Mouse (Mus musculus): ENCODE measurements around the gene 2310033P09Rik. TPM values are rescaled to one million over a fixed set of nuclear protein-coding genes. Genes with fewer than 3 reads are reported as not detected.
"Not testable (repeated sequence)": the region's sequence is repeated elsewhere in the genome, so short reads cannot be mapped to it uniquely, and the experiment has no call there.

Gene 2310033P09Rik
- polyA plus RNA-seq, 2 experiments: 16.2 to 23.6 TPM

GRCm38 (mm10) chr11:59209580-59209979, 1.5 kb downstream of the 2310033P09Rik start:
- peaks cover 6 to 16% of the 10 kb centered on the region in 2 experiments for H3K4me1 ChIP-seq (replicated peaks; ENCODE audit: control insufficient read depth in 2 of 2, insufficient read depth in 2 of 2, low read length in 1 of 2)
- no peaks in the 10 kb centered on the region for H3K9me3 ChIP-seq (ENCODE audit: control insufficient read depth, low read length)
- no peak overlapping the region for H3K27ac ChIP-seq
- DNase-seq (ENCODE audit: low read depth in 3 of 3, low spot score in 3 of 3) (no peak), ATAC-seq (ENCODE audit: insufficient read depth) (no peak)
- H3K36me3 ChIP-seq (replicated peaks; ENCODE audit: control insufficient read depth, insufficient read depth, low read depth): peaks cover 51% of the 10 kb centered on the region
- H3K4me3 ChIP-seq (ENCODE audit: insufficient read depth in 1 of 2, low read depth in 2 of 2, low read length in 2 of 2): no peak overlapping the region; a peak in 2 of 4 replicates
- WGBS (ENCODE audit: insufficient replicate concordance): 75% methylated on average over 5 of the region's 5 CpGs
- H3K9ac ChIP-seq (replicated peaks): no peak overlapping the region
- no peak for TF ChIP-seq EP300 (IDR thresholded peaks at IDR 0.05; ENCODE audit: low read depth)
- TF ChIP-seq CTCF (IDR thresholded peaks at IDR 0.05; ENCODE audit: low read depth): no peak
- no peaks in the 10 kb centered on the region for H3K27me3 ChIP-seq (ENCODE audit: control insufficient read depth, insufficient read depth, low read length)
- peak overlapping the region; percentile 96 for H3K4me2 ChIP-seq (ENCODE audit: low read depth)

GRCm38 (mm10) chr11:59210020-59210419, 1.9 kb downstream of the 2310033P09Rik start:
- H3K36me3 ChIP-seq (replicated peaks; ENCODE audit: control insufficient read depth, insufficient read depth, low read depth): peaks cover 53% of the 10 kb centered on the region
- peaks cover 6 to 16% of the 10 kb centered on the region in 2 experiments for H3K4me1 ChIP-seq (replicated peaks; ENCODE audit: control insufficient read depth in 2 of 2, insufficient read depth in 2 of 2, low read length in 1 of 2)
- WGBS (ENCODE audit: insufficient replicate concordance): 79% methylated on average over 4 of the region's 4 CpGs
- no peak for TF ChIP-seq EP300 (IDR thresholded peaks at IDR 0.05; ENCODE audit: low read depth)
- TF ChIP-seq CTCF (IDR thresholded peaks at IDR 0.05; ENCODE audit: low read depth): no peak
- H3K9ac ChIP-seq (replicated peaks): no peak overlapping the region
- DNase-seq (ENCODE audit: low read depth in 3 of 3, low spot score in 3 of 3) (no peak), ATAC-seq (ENCODE audit: insufficient read depth) (no peak)
- H3K9me3 ChIP-seq (ENCODE audit: control insufficient read depth, low read length): no peaks in the 10 kb centered on the region
- no peak overlapping the region for H3K4me2 ChIP-seq (ENCODE audit: low read depth)
- no peak overlapping the region for H3K27ac ChIP-seq
- H3K27me3 ChIP-seq (ENCODE audit: control insufficient read depth, insufficient read depth, low read length): no peaks in the 10 kb centered on the region
- no peak overlapping the region for H3K4me3 ChIP-seq (ENCODE audit: insufficient read depth in 1 of 2, low read depth in 2 of 2, low read length in 2 of 2)

- 82% methylated on average over 6 of the region's 9 CpGs for WGBS (ENCODE audit: insufficient replicate concordance)
- H3K4me3 ChIP-seq (ENCODE audit: insufficient read depth in 1 of 2, low read depth in 2 of 2, low read length in 2 of 2); H3K27me3 ChIP-seq (ENCODE audit: control insufficient read depth, insufficient read depth, low read length); ATAC-seq (ENCODE audit: insufficient read depth); DNase-seq (ENCODE audit: low read depth in 3 of 3, low spot score in 3 of 3); H3K9ac ChIP-seq (replicated peaks); H3K4me2 ChIP-seq (ENCODE audit: low read depth); H3K9me3 ChIP-seq (ENCODE audit: control insufficient read depth, low read length); H3K27ac ChIP-seq: not testable (repeated sequence)
- peaks cover 47% of the 10 kb centered on the region for H3K36me3 ChIP-seq (replicated peaks; ENCODE audit: control insufficient read depth, insufficient read depth, low read depth)
- peaks cover 6 to 18% of the 10 kb centered on the region in 2 experiments for H3K4me1 ChIP-seq (replicated peaks; ENCODE audit: control insufficient read depth in 2 of 2, insufficient read depth in 2 of 2, low read length in 1 of 2)
Measured at GRCm38 (mm10) chr11:59211561-59211960, 3.4 kb downstream of the 2310033P09Rik start.

GRCm38 (mm10) chr11:59212320-59212719, 4.2 kb downstream of the 2310033P09Rik start:
- ATAC-seq (ENCODE audit: insufficient read depth); H3K4me2 ChIP-seq (ENCODE audit: low read depth); H3K4me3 ChIP-seq (ENCODE audit: insufficient read depth in 1 of 2, low read depth in 2 of 2, low read length in 2 of 2); H3K9ac ChIP-seq (replicated peaks); DNase-seq (ENCODE audit: low read depth in 3 of 3, low spot score in 3 of 3); H3K27ac ChIP-seq; H3K9me3 ChIP-seq (ENCODE audit: control insufficient read depth, low read length); H3K27me3 ChIP-seq (ENCODE audit: control insufficient read depth, insufficient read depth, low read length): not testable (repeated sequence)
- 38% methylated on average over 12 of the region's 12 CpGs for WGBS (ENCODE audit: insufficient replicate concordance)
- Histone ChIP-seq H3K36me3 (replicated peaks; ENCODE audit: control insufficient read depth, insufficient read depth, low read depth) (peaks cover 47% of the 10 kb centered on the region), H3K4me1 (replicated peaks; ENCODE audit: control insufficient read depth in 2 of 2, insufficient read depth in 2 of 2, low read length in 1 of 2) (peaks cover 6 to 23% of the 10 kb centered on the region in 2 experiments)

GRCm38 (mm10) chr11:59212892-59213494, 4.9 kb downstream of the 2310033P09Rik start:
- WGBS (ENCODE audit: insufficient replicate concordance): 84% methylated on average over 12 of the region's 12 CpGs
- TF ChIP-seq EP300 (IDR thresholded peaks at IDR 0.05; ENCODE audit: low read depth) (no peak), CTCF (IDR thresholded peaks at IDR 0.05; ENCODE audit: low read depth) (no peak)
- Histone ChIP-seq H3K4me2 (ENCODE audit: low read depth) (no peak overlapping the region), H3K27me3 (ENCODE audit: control insufficient read depth, insufficient read depth, low read length) (no peaks in the 10 kb centered on the region), H3K9me3 (ENCODE audit: control insufficient read depth, low read length) (no peaks in the 10 kb centered on the region), H3K36me3 (replicated peaks; ENCODE audit: control insufficient read depth, insufficient read depth, low read depth) (peaks cover 51% of the 10 kb centered on the region), H3K9ac (replicated peaks) (no peak overlapping the region), H3K27ac (no peak overlapping the region), H3K4me1 (replicated peaks; ENCODE audit: control insufficient read depth in 2 of 2, insufficient read depth in 2 of 2, low read length in 1 of 2) (peaks cover under 1 to 20% of the 10 kb centered on the region in 2 experiments), H3K4me3 (ENCODE audit: insufficient read depth in 1 of 2, low read depth in 2 of 2, low read length in 2 of 2) (no peak overlapping the region)
- ATAC-seq (ENCODE audit: insufficient read depth) (no peak), DNase-seq (ENCODE audit: low read depth in 3 of 3, low spot score in 3 of 3) (no peak)

Data from liver, embryonic 14.5 days (tissue).